Mouse (Mus musculus) megakaryocyte, adult 5-6 weeks (primary cell): ENCODE measurements at regions not wholly inside any gene's neighbourhood (a gene's known extent, or its start where the extent isn't known, plus 50 kb on each side); places are given as distances from the start of the nearest gene placed in this dataset.

Experiments
- ATAC-seq: 2 replicates; pipeline ENCODE4 v1.8.0; 2016; ENCODE audit warnings: mild to moderate bottlenecking, inconsistent platforms; ENCODE audit not compliant: poor library complexity, severe bottlenecking

DNA sequence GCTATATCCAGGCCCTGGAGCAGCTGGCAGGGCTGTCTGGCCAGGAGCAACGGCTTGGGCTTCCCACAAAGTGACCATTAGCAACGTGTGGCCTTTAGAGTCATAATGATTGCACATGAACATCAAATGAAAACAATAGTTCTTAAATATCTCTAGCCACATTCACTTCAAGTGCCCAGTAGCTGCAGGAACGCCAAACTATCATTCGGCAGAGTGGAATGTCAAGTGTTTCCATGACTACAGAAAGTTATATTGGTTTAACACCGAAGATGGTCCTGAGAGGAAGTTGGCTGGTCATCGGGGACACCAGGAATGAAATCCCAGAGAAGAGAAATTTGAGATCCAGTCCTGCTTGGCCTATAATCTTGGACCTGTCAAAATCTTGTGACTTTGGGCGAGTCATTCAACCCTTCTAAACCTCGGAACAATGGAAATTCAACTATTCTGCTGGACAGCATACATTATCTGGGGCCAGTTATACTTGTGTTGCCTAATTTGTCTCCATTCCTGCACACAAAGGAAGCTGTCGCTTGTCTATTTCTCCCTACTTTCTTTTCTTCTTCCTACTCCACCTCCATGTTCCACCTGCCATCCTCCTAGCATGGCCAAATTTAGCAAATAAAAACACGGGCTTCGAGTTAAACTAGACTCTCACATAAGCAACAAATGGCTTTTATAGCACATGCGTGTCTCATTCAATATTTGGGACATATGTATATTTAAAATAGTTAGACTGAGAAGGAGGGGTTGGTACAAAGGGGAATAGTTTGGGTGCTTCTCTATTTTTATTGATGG lies 886.7 kb upstream of the Fam160b2 start:
- no peak for ATAC-seq

DNA sequence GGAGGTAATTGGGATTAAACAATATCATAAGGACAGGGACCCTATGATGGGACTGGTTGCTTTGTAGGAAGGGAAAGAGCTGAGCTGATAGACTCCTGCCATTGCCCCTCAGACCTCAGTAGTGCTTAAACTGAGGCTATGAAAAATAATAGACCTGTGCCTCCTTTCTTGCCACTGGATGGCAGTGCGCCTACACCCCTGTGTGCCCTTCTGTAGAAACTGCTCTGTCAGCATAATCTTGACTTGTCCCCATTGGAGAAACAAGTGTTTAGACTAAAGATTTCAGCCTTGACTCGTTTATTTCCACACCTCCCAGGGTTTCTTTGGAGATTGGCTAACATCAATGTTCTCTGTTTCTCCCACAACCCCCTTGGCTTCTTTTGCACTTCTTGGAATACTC lies 876.0 kb upstream of the Fam160b2 start:
- ATAC-seq: no peak

DNA sequence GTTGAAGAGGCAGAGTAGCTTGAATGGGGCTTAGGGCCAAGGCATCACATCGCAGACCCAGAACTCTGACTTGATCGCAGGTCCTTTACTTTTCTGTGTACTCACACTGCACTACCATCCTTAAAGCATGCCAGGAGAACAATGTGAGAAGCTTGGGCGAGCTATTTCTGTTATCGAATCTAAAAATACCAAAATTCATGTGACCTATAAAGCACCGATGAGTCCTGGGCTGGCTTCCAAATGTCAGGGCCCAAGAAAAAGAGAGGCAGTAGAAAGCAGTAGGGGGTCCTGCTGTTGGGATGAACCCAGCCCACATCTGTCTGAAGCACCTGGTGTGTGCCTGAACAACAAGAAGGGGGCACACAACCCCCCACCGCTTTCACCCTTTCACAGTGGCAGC lies 874.3 kb upstream of the Fam160b2 start:
- no peak for ATAC-seq

DNA sequence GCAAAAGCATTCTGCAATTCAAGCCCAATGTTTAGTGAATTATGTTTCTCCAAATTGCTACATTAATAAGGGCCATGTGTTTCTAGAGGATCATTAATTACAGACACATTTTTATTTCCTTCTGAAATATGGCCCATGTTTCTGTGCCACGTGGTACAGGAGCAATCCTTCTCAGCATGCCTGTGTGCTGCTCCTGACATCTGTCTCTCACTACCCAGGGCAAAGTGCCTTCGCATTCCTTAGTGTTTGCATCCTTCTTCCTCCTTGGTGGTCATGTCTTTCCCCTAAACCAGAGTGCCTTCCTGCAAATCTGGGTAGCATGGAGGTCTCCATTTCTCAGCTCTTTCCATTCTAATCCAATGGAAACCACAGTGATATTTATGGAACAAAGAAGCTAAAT lies 832.7 kb upstream of the Fam160b2 start:
- ATAC-seq: no peak
